Mouse (Mus musculus) liver, postnatal 0 days (tissue): ENCODE measurements around the gene Cpne5.

Experiments
- CTCF ChIP-seq: sonication (generic); IDR thresholded peaks from 2 replicates; pipeline ENCODE4 v1.5.1; 2016; ENCODE audit warnings: antibody characterized with exemption, low read depth
- EP300 ChIP-seq: IDR thresholded peaks from 2 replicates; pipeline ENCODE4 v1.6.1; 2016; ENCODE audit warnings: antibody characterized with exemption, low read depth, mild to moderate bottlenecking

DNA sequence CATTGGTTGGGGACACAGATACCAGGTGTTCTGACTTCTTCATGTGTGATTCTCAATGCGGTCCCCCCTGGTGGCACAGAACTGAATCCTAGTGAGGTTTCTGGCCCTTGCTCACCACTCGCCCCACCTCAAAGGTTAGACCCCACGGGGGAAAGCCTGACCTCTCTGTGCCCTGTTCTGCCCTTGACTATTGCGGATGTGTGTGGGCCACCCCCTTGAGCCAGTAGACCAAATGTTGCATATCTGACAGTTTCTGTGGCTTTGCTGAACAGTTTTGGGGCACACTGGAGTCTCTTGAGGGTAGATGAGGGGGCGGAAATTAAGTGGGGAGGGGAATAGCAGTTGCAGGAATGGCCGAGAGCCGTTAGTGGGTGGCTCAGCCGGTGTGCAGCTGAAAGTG, 94.7 kb downstream of the Cpne5 start:
- 0 out of 2 replicates have a peak, but pooled peaks have one; percentile 3 for TF ChIP-seq CTCF
- TF ChIP-seq EP300 = no peak; the same call in 1 of the 2 replicates
